Mouse (Mus musculus) thymus, adult 2 months (tissue): ENCODE data around the gene Phactr2.

Experiments used
- CTCF ChIP-seq: fragments of 200-500 bp; IDR thresholded peaks from 2 replicates; pipeline ENCODE4 v1.5.1; 2012; ENCODE audit warnings: mild to moderate bottlenecking, control low read depth, low read length, moderate library complexity, borderline replicate concordance; ENCODE audit not compliant: control insufficient read depth, poor library complexity, insufficient read depth; ENCODE audit errors: extremely low read depth
- POLR2A ChIP-seq: fragments of 200-500 bp; IDR thresholded peaks from 2 replicates; pipeline ENCODE4 v1.6.1; 2012; ENCODE audit warnings: mild to moderate bottlenecking, low read length, control low read depth, moderate library complexity; ENCODE audit not compliant: control insufficient read depth, poor library complexity, insufficient read depth; ENCODE audit errors: extremely low read depth

GRCm38 (mm10) chr10:13233941-13234340, 240.3 kb downstream of the Phactr2 start:
- no peak for TF ChIP-seq CTCF
- TF ChIP-seq POLR2A: no peak
